Mouse (Mus musculus) megakaryocyte, embryonic 14.5 days (primary cell): Measurements from ENCODE around the gene Znrf4.

Source experiments
- FLI1 ChIP-seq: IDR thresholded peaks from 2 replicates; pipeline ENCODE4 v1.6.1; 2012; ENCODE audit warnings: low read length, inconsistent platforms, mixed read lengths
- GATA1 ChIP-seq: IDR thresholded peaks from 3 replicates; pipeline ENCODE4 v1.6.1; 2012; ENCODE audit warnings: mixed read lengths, low read length, inconsistent platforms, borderline replicate concordance

GRCm38 (mm10) chr17:56561866-56562265 lies 49.6 kb upstream of the Znrf4 start:
- TF ChIP-seq GATA1 (no peak), FLI1 (no peak)
